Mouse (Mus musculus) forebrain, embryonic 12.5 days (tissue): ENCODE measurements around the gene Gm21170. TPM values are rescaled to one million over a fixed set of nuclear protein-coding genes. Genes with fewer than 3 reads are reported as not detected.
"Not testable (repeated sequence)": the region's sequence is repeated elsewhere in the genome, so short reads cannot be mapped to it uniquely, and the experiment has no call there.

ENCODE experiments used
- ATAC-seq: fragments of 200-750 bp; cut with Nextera tagmentation; 2 replicates; pipeline ENCODE4 v1.8.0; 2017; ENCODE audit warnings: moderate TSS enrichment; ENCODE audit not compliant: low FRiP score
- H3K27ac ChIP-seq: fragments of 300-500 bp; sonication (generic); 2 replicates; pipeline ENCODE4 v1.5.1; 2016; ENCODE audit warnings: mild to moderate bottlenecking
- H3K27me3 ChIP-seq: fragments of 300-500 bp; sonication (generic); 2 replicates; pipeline ENCODE4 v1.6.1; 2016; ENCODE audit warnings: mild to moderate bottlenecking
- H3K36me3 ChIP-seq: fragments of 300-500 bp; sonication (generic); replicated peaks from 2 replicates; pipeline ENCODE4 v1.6.1; 2016; ENCODE audit warnings: mild to moderate bottlenecking
- H3K4me1 ChIP-seq: fragments of 300-500 bp; sonication (generic); 2 replicates; pipeline ENCODE4 v1.6.1; 2016
- H3K4me2 ChIP-seq: fragments of 300-500 bp; sonication (generic); 2 replicates; pipeline ENCODE4 v1.6.1; 2016; ENCODE audit warnings: mild to moderate bottlenecking, moderate library complexity
- H3K4me3 ChIP-seq: fragments of 300-500 bp; sonication (generic); replicated peaks from 2 replicates; pipeline ENCODE4 v1.5.1; 2016; ENCODE audit warnings: mild to moderate bottlenecking
- H3K9ac ChIP-seq: fragments of 300-500 bp; sonication (generic); 2 replicates; pipeline ENCODE4 v1.6.1; 2016; ENCODE audit warnings: mild to moderate bottlenecking
- H3K9me3 ChIP-seq: fragments of 300-500 bp; sonication (generic); 2 replicates; pipeline ENCODE4 v1.6.1; 2016
- WGBS: fragments of 180-500 bp; shearing (Covaris S2); methylation state at CpG from one replicate; pipeline ENCODE4 v1.1.7; 2016; 5-methylcytosine and 5-hydroxymethylcytosine counted together
- polyA plus RNA-seq: library from polyadenylated mRNA; unstranded; fragments of >200 nt; fragmentation: Nextera tagmentation; extraction: Ambion mirVana; gene quantifications from 2 replicates; pipeline ENCODE4 v1.2.1, GENCODE M21; 2016

Gene Gm21170
- not detected in 2 replicates for polyA plus RNA-seq

DNA sequence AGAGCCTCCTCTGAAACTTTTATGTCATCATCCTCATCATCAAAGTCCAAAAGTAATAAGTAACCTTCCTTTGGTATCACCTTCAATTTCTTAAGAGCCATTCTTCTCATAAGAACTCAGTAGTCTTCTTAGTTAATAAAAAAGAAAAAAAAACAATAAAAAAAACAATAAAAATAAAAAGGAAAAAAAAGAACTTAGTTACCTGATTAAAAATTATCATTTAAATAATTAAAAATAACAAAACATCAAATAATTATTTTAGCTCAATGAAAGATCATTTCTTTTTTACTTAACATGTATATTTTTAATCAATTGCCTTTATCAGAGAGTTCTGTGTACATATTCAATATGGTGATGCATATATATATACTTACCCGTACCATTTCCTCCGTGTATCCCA lies at the start of gene Gm21170:
Gene Gm21170 (minus strand): TSS at position 101 of the 400 bp plus-strand sequence.
- H3K4me3 ChIP-seq, ATAC-seq: not testable (repeated sequence)

More for the DNA sequence above, at the start of gene Gm21170:
- H3K27me3 ChIP-seq, H3K9me3 ChIP-seq, H3K27ac ChIP-seq, H3K4me1 ChIP-seq, H3K36me3 ChIP-seq, H3K9ac ChIP-seq, H3K4me2 ChIP-seq: not testable (repeated sequence)
- WGBS: no CpG with 5 or more reads among the region's 2 CpGs

Other genes with a start within 250 kb of the Gm21170 start
- gene Gm21256, start 240.1 kb downstream of the Gm21170 start, polyA plus RNA-seq: not detected in 2 replicates